Mouse (Mus musculus) MEL (cell line): ENCODE data around the gene Nudt9.

Experiments
- MAZ ChIP-seq: IDR thresholded peaks from 2 replicates; pipeline ENCODE4 v1.6.1; 2012; ENCODE audit warnings: low read depth, mild to moderate bottlenecking, inconsistent platforms, low read length, improper control_type of control experiment
- POLR2A ChIP-seq, 2 experiments: IDR thresholded peaks; 2 replicates each; pipeline ENCODE4 v1.6.1; 2011 to 2012; ENCODE audit warnings: low read length in 2 of 2, mild to moderate bottlenecking in 2 of 2, control low read depth in 1 of 2, improper control_type of control experiment in 1 of 2, low read depth in 1 of 2, moderate library complexity in 1 of 2; ENCODE audit not compliant: control insufficient read depth in 1 of 2, insufficient read depth in 1 of 2, poor library complexity in 1 of 2

GRCm38 (mm10) chr5:103998739-103999138 lies 47.4 kb upstream of the Nudt9 start:
- TF ChIP-seq MAZ, result no peak
- no peak for TF ChIP-seq POLR2A (IDR thresholded peaks at IDR 0.05; ENCODE audit: control insufficient read depth in 1 of 2, insufficient read depth in 1 of 2, low read depth in 1 of 2, low read length in 2 of 2, poor library complexity in 1 of 2)
